Mouse (Mus musculus) lung, postnatal 25 days (tissue): ENCODE data around the gene Rbpj.
A peak's percentile ranks its signal among the peaks of the same experiment; 100 is the strongest.
"Not testable (repeated sequence)": the region's sequence is repeated elsewhere in the genome, so short reads cannot be mapped to it uniquely, and the experiment has no call there.

Experiments used
- DNase-seq: peaks from one replicate; pipeline ENCODE4 v3.0.0; 2022; ENCODE audit warnings: low spot score

Rbpj gene

GRCm38 (mm10) chr5:53511426-53511825, 45.5 kb downstream of the Rbpj start:
- no peak for DNase-seq

DNA sequence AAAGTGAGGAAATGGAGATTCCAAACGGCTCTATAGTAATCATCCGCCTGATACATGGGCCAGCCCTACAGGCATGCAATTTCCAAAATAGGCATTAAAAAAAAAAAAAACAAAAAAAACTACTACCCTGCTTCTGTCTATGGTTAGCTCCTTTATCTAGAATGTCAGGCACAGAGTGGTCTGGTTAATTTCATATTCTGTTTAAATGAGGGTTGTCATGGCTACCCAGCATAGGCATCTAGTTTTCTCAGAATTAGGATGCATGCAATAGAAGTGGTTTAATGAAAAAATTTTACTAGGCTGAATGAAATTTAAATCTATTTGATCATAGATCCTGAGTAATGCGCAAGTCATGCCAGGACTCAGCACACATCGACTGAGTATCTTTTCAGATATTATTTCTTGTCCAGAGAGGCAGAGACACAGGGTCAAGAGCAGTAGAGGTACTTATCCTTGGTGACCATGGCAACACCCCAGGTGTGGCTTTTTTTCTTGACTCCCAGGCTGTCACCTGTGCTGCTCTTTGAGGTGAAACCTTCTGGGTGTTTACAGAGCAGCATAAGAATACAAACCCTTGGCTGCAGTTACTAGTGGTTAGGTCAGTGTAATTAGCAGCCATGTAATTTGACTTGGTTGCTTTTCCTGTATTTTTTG, 49.1 kb downstream of the Rbpj start:
- peak; percentile 28 for DNase-seq

DNA sequence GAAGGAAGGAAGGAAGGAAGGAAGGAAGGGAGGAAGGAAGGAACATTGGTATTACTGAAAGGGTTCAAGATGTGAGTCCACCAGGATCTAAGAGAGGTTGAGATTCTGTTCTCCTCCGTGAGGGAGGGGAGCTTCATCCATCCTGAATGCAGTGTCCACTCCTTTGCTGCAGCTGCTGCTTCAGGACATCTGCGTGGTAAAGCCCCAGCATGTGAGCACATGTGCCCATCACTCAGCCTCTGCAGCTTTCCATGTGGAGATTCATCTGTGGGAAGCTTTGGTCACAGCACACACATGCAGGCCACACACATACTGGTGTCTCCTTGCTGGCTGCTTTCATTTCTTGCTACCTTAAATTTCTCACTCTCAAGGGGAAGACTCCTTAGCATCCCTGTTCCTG, 50.5 kb downstream of the Rbpj start:
- no peak for DNase-seq

DNA sequence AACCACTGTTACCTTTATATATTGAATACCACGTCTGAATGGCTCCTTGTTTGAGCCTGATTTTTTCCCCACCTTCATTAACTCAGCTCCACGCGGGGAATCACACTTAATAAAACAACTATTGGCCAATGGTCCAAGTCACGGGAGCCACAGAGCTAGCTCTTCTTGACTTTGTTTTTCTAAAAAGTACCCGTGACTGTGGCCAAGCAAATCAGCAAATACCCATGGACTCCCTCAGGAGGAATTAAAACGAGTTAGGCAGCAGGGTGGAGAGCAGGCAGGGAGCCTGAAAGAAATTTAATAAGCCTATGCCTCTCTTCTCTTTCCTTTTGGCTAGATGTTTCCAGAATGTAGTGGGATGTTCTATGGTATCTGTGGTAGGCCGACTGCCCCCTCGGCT, 51.9 kb downstream of the Rbpj start:
- no peak for DNase-seq

DNA sequence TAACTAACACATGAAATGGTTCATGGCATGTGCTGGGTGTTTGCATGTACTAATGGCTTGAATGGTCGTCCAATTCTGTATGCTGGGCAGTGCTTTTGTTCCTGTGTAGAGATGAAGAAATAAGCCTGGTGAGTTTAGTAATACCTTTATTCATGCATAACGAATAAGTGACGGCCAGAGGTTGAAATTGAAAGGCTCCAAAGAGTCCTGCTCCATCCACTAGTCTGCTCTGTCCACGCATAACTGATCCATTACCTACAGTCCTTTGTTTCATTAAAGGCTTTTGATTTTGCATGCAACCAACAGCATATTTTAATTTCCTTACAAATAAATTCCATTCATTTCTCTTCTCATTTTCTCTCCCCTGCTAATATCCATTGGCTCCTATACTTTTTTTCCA, 53.2 kb downstream of the Rbpj start:
- DNase-seq = no peak

- DNase-seq = no peak
Observed at GRCm38 (mm10) chr5:53519998-53520577, 54.1 kb downstream of the Rbpj start.

DNA sequence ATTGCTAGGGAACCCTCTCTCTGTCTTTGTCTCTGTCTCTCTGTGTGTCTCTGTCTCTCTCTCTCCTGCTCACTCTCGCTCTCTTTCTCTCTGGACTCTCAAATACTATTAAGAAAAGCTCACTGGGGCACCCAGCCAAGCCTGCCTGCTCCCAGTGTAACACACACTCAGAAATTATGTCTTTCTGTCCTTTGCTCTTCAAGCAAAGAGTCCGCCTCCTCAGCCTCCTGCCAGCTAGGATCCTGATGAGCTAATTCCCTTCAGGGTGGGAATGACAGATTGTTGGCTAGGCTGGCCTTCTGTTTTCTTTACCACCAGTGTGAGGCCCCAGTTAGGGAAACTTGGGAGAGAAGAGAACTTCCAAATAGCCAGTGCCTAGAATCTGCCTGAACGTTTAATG, 57.1 kb downstream of the Rbpj start:
- peak; percentile 45 for DNase-seq

DNA sequence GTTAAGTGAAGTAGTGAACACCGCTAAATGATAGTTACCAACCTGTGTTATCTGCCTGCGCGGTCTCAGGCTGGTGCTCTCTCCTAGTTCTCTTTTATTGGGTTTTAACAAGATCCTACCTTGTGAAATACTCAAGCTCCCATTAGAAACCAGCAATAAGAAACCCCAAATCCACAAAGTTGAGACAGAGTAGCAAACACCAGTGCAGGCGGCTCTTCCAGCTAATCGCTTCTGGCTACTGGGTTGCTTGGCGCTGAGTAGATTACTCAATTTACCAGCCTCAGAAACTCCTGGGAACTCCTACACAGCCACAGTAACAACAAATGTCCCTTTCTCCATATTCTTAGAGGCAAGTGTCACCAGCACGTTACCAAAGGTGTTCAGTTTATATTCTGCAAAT, 58.2 kb downstream of the Rbpj start:
- no peak for DNase-seq

DNA sequence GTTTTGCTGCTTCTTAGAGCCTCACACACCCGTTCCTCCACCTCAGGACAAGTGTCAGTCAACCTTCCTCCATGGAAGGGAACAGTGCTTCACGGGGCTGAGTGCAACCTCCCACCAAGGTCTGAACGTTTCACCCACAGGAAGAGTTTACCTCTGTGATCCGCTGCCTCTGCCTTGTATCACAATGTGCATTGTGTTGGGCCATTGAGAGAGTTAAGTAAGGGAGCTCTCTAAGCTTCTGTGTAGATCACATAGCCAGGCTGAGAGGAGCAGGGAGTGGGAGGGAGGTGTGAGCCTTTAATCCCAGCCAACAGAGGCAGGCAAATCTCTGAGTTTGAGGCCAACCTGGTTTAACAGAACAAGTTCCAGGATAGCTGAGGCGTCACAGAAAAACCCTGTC, 58.9 kb downstream of the Rbpj start:
- DNase-seq = no peak

- no peak for DNase-seq
Observed at GRCm38 (mm10) chr5:53525305-53526069, 59.5 kb downstream of the Rbpj start.

DNA sequence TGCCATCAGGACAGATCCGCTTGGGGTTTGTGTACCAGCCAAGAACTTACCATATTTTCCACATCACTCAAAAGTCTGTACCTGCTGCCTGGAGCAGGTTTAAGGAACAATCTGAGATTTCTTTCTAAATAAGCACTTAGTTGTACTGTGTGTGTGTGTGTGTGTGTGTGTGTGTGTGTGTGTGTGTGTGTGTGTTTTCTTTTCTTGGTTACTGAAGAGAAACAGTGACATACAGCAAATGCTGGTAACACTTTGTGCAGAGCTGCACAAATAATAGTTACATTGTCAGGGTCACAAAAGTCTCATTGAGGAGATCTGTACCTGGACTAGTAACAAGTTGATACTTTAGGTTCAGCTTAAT, 60.1 kb downstream of the Rbpj start:
- DNase-seq = no peak

GRCm38 (mm10) chr5:53529846-53530245, 63.9 kb downstream of the Rbpj start:
- peak; percentile 62 for DNase-seq

DNA sequence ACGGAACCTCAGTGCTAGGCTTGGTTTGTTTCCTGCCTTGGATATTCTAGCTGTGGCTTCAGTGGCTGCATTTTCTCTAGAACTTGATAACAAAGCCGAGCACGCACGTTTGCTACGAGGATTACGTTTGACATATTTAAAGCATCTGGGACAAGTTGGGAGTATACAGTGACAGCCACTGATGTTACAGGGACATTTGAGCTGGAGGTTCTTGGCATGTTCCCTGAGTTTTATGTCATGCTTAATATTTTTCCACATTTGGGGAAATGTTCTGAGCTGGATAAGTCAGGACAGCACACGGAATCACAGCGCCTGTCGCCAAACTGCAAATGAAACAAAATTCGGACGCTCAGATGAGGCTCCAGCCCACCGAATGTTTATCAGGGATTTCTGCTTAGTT, 69.1 kb downstream of the Rbpj start:
- no peak for DNase-seq

- peak; percentile 14 for DNase-seq
Observed at GRCm38 (mm10) chr5:53536635-53537554, 70.9 kb downstream of the Rbpj start.

GRCm38 (mm10) chr5:53539860-53540633, 74.1 kb downstream of the Rbpj start:
- peak; percentile 17 for DNase-seq

DNA sequence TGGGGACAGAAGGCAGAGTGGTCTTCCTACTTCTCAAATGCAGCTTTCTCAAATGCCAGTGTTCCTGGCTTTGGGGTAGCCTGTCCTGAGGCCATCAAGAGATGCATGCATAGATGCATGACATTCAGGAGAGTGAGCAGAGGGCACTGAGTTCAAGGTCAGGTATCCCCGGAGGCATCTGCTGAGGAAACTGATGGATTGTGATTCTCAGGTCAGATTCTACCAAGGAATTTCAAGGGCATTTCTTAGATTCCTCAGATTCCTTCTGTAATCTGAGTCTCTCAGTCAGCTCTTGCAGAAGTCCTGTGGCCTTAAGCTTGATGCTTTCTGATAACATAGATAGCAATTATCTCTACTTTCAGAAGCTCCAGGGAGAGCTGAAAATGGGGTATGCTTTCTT, 76.1 kb downstream of the Rbpj start:
- DNase-seq = no peak

DNA sequence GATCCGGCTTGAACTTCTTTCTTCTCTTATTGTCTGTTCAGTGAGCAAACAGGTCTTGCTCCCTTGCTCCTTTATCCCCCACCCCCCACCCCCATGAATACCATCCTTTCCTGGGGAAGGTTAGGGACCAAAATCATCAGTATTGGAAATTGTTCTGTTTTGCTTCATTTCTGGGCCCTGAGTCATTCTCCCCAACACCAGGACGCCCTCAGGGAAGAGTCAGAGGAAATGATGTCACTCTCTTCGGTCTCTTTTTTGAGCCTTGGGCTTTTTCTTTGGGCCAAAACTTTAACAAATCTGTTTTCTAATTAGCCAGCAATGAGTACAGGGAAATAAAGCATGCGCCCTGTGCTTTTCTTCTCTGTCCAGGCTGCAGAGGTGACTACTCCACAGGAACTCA, 77.4 kb downstream of the Rbpj start:
- no peak for DNase-seq

DNA sequence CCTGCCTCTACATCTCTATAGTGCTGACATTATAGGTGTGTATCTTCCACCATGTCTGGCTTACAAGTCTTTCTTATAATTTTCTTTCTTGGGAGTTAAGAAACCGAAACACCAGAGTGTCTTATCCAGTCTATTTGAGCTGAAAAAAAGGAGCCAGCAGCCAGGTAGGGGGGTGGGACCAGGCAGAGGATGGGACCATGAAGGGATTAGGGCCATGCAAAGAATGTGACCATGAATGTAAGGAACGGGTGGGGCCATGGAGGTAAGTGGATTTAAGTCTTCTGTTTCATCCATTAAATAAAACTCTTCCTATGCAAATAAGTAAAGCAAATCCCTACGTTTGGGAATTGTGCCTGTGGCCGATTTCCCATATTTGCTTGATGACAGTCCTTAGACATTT, 78.0 kb downstream of the Rbpj start:
- no peak for DNase-seq

- DNase-seq = no peak
Observed at GRCm38 (mm10) chr5:53546440-53546839, 80.5 kb downstream of the Rbpj start.

DNA sequence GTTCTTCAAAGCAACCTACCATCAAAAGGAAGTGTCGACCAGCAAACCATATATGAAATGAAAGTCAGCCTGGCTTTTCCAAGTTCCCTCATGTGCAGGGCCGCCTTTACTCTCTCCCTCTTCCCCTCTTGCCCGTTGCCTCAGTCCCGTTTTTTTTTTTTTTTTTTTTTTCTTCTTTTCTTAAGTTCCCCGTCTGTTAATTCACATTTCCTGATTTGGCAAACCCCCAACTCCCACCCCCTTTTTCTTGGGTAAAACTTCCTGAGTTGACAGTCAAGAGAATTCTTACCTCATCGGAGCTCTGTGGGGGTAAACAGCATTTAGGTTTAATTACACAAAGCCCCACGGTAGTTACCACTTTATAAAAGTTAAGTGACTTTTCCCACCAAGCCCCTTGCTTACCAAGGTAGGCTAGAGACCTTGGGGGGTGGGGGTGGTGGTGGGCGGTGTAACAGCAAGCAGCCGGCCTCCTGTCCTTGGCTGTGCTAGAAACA, 81.1 kb downstream of the Rbpj start:
- DNase-seq = peak; percentile 3

DNA sequence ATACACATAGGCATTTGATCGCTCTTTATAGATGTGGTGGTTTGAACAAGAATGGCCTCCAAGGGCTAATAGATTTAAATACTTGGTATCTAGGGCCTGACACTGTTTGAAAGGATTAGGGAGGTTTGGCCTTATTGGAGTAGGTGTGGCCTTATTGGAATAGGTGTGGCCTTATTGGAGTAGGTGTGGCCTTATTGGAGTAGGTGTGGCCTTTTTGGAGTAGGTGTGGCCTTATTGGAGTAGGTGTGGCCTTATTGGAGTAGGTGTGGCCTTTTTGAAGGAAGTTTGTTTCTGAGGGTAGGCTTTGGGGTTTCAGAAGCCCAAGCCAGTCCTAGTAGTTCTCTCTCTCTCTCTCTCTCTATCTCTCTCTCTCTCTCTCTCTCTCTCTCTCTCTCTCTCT, 84.4 kb downstream of the Rbpj start:
- not testable (repeated sequence) for DNase-seq

GRCm38 (mm10) chr5:53551394-53551793, 85.4 kb downstream of the Rbpj start:
- no peak for DNase-seq
